Mouse (Mus musculus) skeletal muscle tissue, adult 2 months (tissue): ENCODE data around the gene Prr23a3.

Source experiments
- DNase-seq: peaks from one replicate; pipeline ENCODE4 v3.0.0-alpha.2; 2012; ENCODE audit warnings: low read depth, low spot score

Gene Prr23a3

GRCm38 (mm10) chr9:98864571-98864970 lies at the start of gene Prr23a3:
Gene Prr23a3 (plus strand): TSS chr9:98864767.
- no peak for DNase-seq

GRCm38 (mm10) chr9:98816066-98816465 lies 48.5 kb upstream of the Prr23a3 start:
- DNase-seq: no peak

- DNase-seq: no peak
Observed at GRCm38 (mm10) chr9:98817592-98817991, 47.0 kb upstream of the Prr23a3 start.

- no peak for DNase-seq
Observed at GRCm38 (mm10) chr9:98818971-98819370, 45.6 kb upstream of the Prr23a3 start.

- no peak for DNase-seq
Observed at GRCm38 (mm10) chr9:98819481-98819880, 45.1 kb upstream of the Prr23a3 start.

GRCm38 (mm10) chr9:98820461-98820860 lies 44.1 kb upstream of the Prr23a3 start:
- DNase-seq: no peak

GRCm38 (mm10) chr9:98821067-98821466 lies 43.5 kb upstream of the Prr23a3 start:
- no peak for DNase-seq

- no peak for DNase-seq
Observed at GRCm38 (mm10) chr9:98823805-98824204, 40.8 kb upstream of the Prr23a3 start.

GRCm38 (mm10) chr9:98829508-98829907 lies 35.1 kb upstream of the Prr23a3 start:
- DNase-seq: no peak

- no peak for DNase-seq
Observed at GRCm38 (mm10) chr9:98837537-98838074, 27.0 kb upstream of the Prr23a3 start.

GRCm38 (mm10) chr9:98842117-98842516 lies 22.4 kb upstream of the Prr23a3 start, which contains the start of gene Prr23a1:
Gene Prr23a1 (plus strand): TSS chr9:98842503.
- no peak for DNase-seq

- DNase-seq: no peak
Observed at GRCm38 (mm10) chr9:98856210-98856609, 8.4 kb upstream of the Prr23a3 start, which contains the start of gene Prr23a2. Gene Prr23a2 (plus strand): TSS chr9:98856494.

GRCm38 (mm10) chr9:98863463-98863862 lies 1.1 kb upstream of the Prr23a3 start:
- DNase-seq: no peak

- no peak for DNase-seq
Observed at GRCm38 (mm10) chr9:98901486-98901885, 36.9 kb downstream of the Prr23a3 start.

- DNase-seq: no peak
Observed at GRCm38 (mm10) chr9:98902819-98903218, 38.3 kb downstream of the Prr23a3 start, which contains the start of gene 7420426K07Rik. Gene 7420426K07Rik (plus strand): TSS chr9:98903119.
